Mouse (Mus musculus) heart, embryonic 13.5 days (tissue): ENCODE measurements around the gene Frem1. TPM values are rescaled to one million over a fixed set of nuclear protein-coding genes. Genes with fewer than 3 reads are reported as not detected.

Experiments
- ATAC-seq: fragments of 200-750 bp; cut with Nextera tagmentation; 2 replicates; pipeline ENCODE4 v1.8.0; 2017; ENCODE audit warnings: moderate TSS enrichment; ENCODE audit not compliant: insufficient number of reproducible peaks, low FRiP score, low TSS enrichment; ENCODE audit errors: extremely low read depth
- H3K27ac ChIP-seq: fragments of 300-500 bp; sonication (generic); replicated peaks from 2 replicates; pipeline ENCODE4 v1.5.1; 2015; ENCODE audit warnings: moderate library complexity, mild to moderate bottlenecking, inconsistent platforms
- H3K27me3 ChIP-seq: fragments of 300-500 bp; sonication (generic); replicated peaks from 2 replicates; pipeline ENCODE4 v1.6.1; 2015; ENCODE audit warnings: mild to moderate bottlenecking, inconsistent platforms
- H3K36me3 ChIP-seq: fragments of 300-500 bp; sonication (generic); 2 replicates; pipeline ENCODE4 v1.6.1; 2015; ENCODE audit warnings: mild to moderate bottlenecking, inconsistent platforms
- H3K4me1 ChIP-seq: fragments of 300-500 bp; sonication (generic); 2 replicates; pipeline ENCODE4 v1.6.1; 2015; ENCODE audit warnings: inconsistent platforms
- H3K4me2 ChIP-seq: fragments of 300-500 bp; sonication (generic); 2 replicates; pipeline ENCODE4 v1.6.1; 2015; ENCODE audit warnings: inconsistent platforms, mild to moderate bottlenecking, moderate library complexity
- H3K4me3 ChIP-seq: fragments of 300-500 bp; sonication (generic); 2 replicates; pipeline ENCODE4 v1.5.1; 2015; ENCODE audit warnings: moderate library complexity, mild to moderate bottlenecking, inconsistent platforms
- H3K9ac ChIP-seq: fragments of 300-500 bp; sonication (generic); 2 replicates; pipeline ENCODE4 v1.6.1; 2015; ENCODE audit warnings: inconsistent platforms, mild to moderate bottlenecking, moderate library complexity
- H3K9me3 ChIP-seq: fragments of 300-500 bp; sonication (generic); 2 replicates; pipeline ENCODE4 v1.6.1; 2016; ENCODE audit warnings: inconsistent platforms
- WGBS: fragments of 180-500 bp; shearing (Covaris S2); methylation state at CpG from one replicate; pipeline ENCODE4 v1.1.7; 2015; ENCODE audit warnings: mixed read lengths; 5-methylcytosine and 5-hydroxymethylcytosine counted together
- polyA plus RNA-seq: library from polyadenylated mRNA; unstranded; fragments of >200 nt; fragmentation: Nextera tagmentation; extraction: Ambion mirVana; gene quantifications from 2 replicates; pipeline ENCODE4 v1.2.1, GENCODE M21; 2015

Frem1 gene
- polyA plus RNA-seq, 1 experiment from 2014 or later = 5.3 TPM

- no peak for ATAC-seq
- peak overlapping the region; percentile 0; the same call in 1 of the 2 replicates for H3K4me2 ChIP-seq
These were observed 203.4 kb downstream of the Frem1 start for GRCm38 (mm10) chr4:82848552-82849234.

More at GRCm38 (mm10) chr4:82848552-82849234, 203.4 kb downstream of the Frem1 start:
- no peaks in the 10 kb centered on the region for H3K9me3 ChIP-seq
- H3K9ac ChIP-seq = no peak overlapping the region
- H3K27me3 ChIP-seq = no peaks in the 10 kb centered on the region
- no peak overlapping the region for H3K4me3 ChIP-seq
- peak overlapping the region; percentile 46; the same call in 1 of the 2 replicates for H3K27ac ChIP-seq
- H3K4me1 ChIP-seq = peaks cover 35% of the 10 kb centered on the region
- H3K36me3 ChIP-seq = peaks cover 20% of the 10 kb centered on the region
- 25% methylated on average over 5 of the region's 5 CpGs for WGBS

Other genes starting within 250 kb of the Frem1 start
- 8.5 and 9.1 TPM in 2 replicates for gene Zdhhc21, start 192.4 kb downstream of the Frem1 start, polyA plus RNA-seq
- 0.11 and 0.32 TPM in 2 replicates for gene Cer1, start 167.2 kb downstream of the Frem1 start, polyA plus RNA-seq